Mouse (Mus musculus) mouse embryonic stem cell (cell line): ENCODE data around the gene Fam78b.

Experiments used
- in situ Hi-C, 2 experiments: fragments of 300-500 bp; cut with MboI; formaldehyde crosslinking; loops; 1 replicate in 1 of 2; 3 replicates in 1 of 2; pipeline ENCODE4 v1.14.3; 2019 to 2020; ENCODE audit warnings: low sequenced_read_pairs in 2 of 2, low pct_unique_long_range_greater_than_20kb in 1 of 2, mixed read lengths in 1 of 2; ENCODE audit not compliant: unreplicated experiment in 1 of 2

Fam78b gene

DNA sequence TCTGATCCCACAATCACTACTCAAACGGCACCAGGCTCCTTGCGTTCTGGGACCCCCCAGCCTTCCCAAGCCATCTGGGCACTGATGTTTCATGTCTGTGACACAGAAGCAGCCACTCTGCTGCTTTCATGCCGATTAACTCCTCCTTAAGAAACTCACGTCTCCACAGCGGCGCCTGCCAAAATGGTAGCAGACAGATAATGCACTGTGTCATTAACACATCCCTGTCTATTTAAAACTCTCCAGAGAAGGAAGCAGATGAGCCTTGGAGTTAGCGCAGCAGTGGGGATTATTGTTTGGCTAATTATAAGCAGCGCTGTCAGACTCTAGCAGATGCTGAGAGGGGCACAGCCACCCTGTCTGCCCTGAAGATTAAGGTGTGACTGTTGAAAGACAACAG lies 118.2 kb downstream of the Fam78b start:
- in situ Hi-C loops = no loop called here

DNA sequence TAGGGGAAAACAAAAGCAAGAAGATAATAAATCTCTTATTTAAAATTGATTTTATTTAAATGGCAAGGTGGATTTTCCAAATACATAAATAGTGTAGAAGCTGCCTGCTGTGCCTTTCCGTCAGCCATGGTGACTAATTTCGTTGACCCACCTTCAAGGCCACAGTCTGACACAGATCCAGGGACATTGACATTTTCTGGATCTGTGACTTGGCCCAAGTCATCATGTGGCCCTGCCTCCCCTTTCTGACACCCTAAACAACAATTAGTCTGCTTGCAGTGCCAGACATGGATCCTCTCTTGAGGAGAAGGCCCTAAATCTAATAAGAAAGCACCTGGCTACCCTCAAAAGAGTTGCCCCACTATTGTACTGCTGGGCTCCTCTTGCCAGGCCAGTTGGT lies 121.2 kb downstream of the Fam78b start:
- in situ Hi-C loops = no loop called here

DNA sequence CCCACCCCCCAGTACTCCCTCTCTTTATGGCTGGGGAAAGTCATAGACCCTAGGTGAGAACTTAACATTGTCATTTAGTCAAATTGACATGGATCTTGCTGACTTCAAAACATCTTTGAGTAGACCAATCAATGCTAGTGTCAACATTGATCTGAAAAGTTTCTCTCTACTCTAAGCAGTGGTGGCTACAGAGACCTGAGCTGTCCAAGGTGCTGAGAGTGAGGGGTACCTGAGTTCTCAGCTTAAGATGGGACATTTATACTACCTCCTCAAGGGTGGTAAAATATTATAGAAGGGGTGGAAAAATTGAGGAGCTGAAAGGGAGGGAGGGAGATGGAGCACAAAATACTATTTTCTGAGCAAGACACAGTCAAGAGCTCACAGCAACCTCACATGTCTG lies 122.3 kb downstream of the Fam78b start:
- in situ Hi-C loops = no loop called here

DNA sequence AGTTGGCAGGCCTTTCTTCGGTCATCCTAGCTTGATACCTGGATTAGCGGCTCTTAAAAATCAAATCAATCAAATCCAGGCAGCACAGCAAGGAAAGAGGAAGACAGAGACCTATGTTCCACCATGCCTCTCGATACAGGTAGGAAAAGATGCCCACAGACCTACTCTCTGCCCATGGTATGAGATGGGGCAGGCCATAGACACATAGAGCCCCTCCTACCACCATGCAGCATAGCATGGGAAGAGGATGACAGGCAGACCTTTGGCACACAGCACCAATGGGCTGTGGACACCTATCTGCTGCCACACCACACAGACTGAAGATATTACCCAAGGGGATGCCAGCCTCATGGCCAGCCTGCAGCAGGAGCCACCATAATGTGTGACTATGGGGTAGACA lies 124.7 kb downstream of the Fam78b start:
- in situ Hi-C loops = no loop called here

DNA sequence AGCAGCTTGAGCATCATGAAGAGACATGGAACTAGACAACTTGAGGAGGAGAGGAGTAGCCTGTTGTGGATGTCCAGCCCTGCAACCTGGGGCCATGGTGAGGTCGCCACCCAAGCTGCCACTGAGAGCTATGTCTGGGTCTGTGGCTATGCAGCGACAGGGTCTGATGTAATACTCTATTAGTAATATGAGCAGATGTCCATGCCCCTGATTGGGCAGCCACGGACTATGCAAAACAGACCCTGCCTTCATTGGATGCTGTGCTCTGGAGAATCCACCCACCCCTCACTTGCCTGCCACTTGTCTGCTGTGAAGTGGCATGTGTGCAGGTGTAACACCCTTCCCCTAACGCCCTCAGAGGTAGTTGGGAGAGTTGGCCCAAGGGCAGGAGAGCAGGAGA lies 125.1 kb downstream of the Fam78b start:
- in situ Hi-C loops = no loop called here

DNA sequence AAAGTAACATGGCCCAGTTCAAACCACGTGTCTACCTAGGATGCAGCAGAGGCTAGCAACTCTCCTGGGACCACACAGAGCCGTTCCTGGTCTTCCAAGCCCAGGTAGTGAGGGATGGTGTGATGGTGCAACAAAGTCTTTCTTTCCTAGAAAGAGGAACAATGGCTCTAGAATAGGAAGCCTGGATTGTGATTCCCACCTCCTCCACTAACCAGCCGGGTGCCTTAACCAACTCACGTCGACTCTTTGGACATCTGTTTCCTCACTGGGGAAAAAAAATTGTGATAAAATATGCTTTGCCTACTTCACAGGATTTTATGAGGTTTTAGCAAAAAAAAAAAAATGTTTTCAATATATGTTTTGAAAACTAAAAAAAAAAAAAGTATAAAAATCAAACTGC lies 134.5 kb downstream of the Fam78b start:
- in situ Hi-C loops = no loop called here
